Mouse (Mus musculus) heart, postnatal 0 days (tissue): ENCODE results near the gene Tbcd.

Source experiments
- CTCF ChIP-seq: IDR thresholded peaks from 2 replicates; pipeline ENCODE4 v1.5.1; 2016; ENCODE audit warnings: antibody characterized with exemption, control low read depth, low read depth
- EP300 ChIP-seq: IDR thresholded peaks from 2 replicates; pipeline ENCODE4 v1.6.1; 2016; ENCODE audit warnings: antibody characterized with exemption, low read depth

DNA sequence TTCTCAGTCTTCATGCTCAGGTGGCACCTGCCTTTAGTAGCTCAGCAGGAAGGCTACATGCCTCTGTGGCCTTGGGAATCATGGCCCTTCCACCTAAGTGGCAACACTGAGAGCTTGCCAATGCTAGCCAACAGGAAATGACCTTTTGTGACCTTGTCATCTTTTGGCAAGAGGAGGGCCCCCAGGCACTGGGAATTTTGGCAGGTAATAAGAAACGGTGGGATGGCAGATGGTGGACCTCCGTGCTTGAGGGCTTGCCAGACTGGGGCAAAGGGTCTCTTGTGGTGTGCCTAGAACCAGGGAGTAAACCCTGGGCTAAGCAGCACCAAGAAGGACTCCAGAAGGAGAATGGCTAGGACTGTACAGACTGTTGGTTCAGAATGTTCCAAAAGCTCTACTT lies 9.7 kb upstream of the Tbcd start:
- TF ChIP-seq EP300 (no peak), CTCF (no peak)
